Mouse (Mus musculus): ENCODE data around the gene Ggta1.

Gene Ggta1

DNA sequence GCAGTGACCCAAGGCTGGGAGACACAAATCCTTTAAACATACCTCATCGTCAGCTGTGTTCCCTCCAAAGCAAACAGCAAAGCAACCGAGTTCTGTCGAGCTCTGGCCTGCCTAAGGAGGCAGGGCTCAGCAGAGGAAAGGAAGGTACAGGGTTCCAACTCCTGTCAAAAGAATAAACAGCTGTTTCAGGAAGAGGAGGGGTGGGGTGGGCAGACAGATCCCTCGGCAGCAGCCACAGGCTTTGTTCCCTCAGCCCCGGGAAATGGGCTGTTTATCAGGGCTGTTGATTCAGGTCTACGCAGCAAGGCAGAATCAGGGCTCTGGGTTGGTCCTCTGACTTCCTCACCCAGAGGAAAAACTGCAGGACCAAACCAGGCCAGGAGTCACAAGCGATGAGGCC is 30.6 kb downstream of the Ggta1 start:
- DNase-seq = no peak

DNA sequence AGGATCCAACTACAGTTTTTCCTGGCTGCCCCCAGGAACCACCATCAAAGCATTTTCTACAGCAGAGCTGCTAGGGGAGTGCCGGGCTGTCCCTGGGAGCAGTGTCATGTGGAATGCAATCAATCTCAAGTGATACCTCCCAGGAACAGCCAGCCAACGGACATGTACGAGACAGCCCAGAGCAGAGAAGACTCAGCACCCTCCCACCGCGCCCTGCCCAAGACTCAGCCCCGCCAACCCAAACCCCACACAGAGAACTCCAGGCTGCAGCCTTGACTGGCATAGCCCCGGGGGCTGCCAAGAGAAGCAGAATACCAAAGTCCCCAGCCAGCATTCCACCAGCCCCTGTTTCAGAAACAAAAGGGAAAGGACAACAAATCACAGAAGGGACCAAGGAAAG is 31.0 kb downstream of the Ggta1 start:
- no peak for DNase-seq

DNA sequence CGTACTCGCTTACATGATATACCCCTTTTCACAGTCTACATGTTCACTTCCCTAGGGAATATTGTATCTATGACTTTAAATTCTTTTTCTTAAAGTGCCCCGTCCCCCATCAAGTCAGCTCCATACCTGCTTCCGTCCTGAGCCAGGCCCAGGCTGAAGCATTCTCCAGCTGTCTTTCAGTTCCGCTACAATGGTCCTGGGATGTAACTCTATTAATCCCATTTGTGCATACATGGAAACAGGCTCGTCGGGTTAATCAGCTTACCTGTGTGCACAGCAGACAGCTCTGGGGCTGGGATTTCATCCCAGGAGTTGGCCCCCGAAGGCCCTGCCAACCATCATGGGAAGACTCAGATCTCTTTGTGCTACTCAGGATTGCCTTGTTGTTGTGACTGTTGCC is 32.2 kb downstream of the Ggta1 start:
- no peak for DNase-seq

DNA sequence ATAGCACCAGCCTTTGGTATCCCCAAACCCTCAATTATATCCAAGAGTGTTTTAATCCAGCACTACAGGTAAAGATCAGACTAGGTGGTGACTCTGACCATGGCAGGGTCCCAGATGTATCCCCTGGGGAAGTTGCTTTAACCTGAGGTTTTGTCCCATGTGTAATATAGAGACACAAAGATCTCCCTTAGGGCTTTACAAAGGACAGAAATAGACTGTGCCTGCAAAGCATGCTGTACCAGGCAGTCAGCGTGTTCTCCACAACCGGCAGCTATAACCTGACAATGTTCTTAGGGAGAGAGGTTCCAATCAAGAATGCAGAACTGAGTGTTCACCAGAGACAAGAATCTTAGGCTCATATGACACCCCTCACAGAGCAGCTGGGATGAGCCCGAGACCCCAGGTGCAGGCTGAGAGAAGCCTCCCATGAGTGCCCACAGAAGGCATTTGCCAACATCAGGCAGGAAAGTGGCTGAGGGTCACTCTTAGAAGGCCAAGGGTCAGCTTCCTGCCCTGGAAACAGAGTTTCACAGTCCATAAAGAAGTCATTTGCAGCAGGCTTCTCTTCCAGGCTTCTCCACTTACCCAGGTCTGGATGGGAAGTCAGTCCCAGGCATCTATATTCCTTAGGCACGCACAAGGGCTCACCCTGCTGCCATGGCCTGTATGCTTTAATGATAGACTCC is 34.3 kb downstream of the Ggta1 start:
- no peak for DNase-seq

DNA sequence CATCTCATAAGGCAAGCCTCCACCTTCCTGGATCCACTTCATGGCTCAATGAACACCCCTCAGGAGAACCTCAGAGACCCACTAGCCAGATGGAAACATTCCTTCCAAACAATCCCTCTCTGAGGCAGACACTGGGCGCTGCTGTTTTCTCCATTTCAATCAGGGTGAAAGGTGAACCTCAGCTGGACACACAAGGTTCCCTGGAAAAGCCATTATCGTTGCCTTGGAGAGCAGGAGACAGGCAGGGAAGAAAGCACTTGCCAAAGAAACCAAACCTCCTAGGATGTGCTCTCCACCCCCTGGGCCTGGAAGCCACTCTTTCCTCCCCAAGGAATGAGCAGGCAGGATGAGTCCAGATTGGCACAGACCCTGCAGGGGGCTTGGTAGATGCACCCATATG is 35.5 kb downstream of the Ggta1 start:
- no peak for DNase-seq

DNA sequence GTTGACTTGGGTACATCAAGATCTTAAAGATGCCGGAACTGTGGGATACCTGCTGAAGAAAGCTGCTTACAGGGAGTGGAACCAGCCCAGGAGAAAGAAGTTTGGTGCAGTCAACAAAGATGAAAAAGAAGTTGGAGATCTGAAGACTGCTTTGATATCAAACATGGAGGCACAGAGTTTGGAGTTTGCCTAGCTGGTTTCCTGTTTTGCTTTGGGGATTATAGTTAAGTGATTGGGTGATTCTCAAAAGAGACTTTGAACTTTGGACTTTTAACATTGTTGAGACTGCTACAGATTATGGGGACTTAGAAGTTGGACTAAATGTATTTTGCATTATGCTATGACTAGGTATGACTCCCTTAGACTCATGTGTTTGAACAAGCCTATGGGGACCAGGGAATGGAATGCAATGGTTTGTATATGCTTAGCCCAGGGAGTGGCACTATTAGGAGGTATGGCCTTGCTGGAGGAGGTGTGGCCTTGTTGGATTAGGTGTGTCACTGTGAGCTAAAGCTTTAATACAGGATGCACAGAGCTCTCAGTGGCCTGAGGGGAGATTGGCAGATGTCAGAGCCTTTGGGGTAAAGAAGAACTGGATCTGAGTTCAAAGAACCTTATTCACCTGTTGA is 39.2 kb downstream of the Ggta1 start:
- no peak for DNase-seq

DNA sequence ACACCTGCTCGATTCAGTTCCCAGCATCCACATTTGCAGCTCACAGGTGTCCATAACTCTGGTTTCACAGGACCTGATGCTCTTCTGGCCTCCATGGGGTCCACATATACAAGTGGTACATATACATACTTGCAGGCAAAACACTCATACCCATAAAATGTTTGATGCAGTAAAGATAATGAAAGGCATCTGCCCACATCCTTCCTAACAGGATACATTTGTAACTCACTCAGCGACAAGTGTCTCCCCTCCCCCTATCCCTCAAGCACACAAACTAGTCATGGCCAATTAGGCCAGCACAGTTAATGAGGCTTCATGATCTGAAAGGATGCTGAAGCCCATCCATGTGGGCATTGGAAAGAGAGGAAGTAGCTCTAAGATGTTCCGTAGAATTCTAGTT is 40.6 kb downstream of the Ggta1 start:
- peak; percentile 54 for DNase-seq

DNA sequence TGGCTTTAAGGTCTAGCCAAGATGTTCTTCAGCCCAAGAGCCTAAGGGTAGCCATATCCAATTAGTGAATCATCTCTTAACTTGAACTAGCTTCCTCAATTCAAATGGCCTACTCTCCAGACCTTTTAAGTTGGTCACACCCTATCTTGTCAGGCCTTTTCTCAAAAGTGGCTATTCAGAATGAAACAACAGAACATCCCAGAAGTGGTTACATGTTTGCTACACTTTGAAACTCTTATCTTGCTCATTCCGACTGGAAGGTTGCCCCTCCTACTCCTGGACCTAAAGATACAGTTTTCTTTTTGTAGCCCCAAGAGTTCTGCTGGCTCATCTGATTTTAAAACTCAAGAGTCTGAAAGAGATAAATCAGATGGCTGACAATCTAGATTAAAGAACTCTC is 42.4 kb downstream of the Ggta1 start:
- DNase-seq = no peak

DNA sequence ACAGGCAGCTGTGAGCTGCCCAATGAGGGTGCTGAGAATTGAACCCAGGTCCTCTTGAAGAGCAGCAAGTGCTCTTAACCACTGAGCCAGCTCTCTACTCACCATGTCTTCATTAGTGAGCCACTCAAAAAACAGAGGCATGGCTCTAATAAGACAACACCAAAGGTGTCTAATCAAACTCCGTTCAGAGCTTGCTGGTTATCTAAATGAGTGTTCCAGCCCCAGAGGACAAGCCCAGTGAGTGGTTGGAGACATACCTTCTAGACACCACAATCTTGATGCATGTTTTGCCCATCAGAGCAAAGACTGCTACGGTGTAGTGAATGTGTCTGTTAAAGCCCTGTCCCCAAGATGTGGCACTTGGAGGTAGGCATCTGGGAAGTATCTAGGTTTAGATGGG is 43.4 kb downstream of the Ggta1 start:
- DNase-seq = no peak

DNA sequence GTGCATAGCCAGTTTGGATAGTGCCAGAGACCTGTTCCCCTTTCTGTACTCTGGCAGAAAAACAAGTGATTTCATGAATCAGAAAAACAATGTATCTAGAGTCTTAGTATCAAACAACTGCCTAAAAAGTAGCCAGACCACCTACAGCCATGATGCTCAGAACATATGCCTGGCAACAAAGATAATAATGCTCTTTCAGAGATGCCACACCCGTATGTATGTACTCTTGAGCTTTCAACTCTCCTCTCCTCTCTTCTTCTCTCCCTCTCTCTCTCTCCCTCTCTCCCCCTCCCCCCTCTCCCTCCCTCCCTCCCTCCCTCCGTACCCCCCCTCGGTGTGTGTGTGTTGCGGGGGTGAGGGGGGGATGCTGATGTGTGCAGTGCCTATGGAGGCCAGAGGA is 43.8 kb downstream of the Ggta1 start:
- no peak for DNase-seq

DNA sequence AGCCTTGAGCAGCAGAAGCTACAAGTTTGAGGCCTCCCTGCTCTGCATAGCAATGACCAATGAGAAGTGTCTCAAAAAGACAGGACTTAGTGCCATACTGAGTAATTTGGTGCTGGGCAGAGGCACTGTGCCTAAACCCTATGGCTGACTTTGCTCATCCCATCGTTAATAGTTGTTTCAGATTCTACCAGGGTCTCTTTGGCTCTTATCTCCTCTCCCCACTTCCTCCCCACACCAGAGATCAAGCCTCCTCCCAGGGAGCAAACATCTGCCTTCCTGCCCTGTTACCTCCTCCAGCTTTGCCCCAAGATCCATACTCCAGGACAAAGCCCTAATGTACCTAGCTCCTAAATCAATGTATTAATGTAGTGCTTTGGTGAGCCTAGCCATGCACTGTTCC is 45.8 kb downstream of the Ggta1 start:
- no peak for DNase-seq

DNA sequence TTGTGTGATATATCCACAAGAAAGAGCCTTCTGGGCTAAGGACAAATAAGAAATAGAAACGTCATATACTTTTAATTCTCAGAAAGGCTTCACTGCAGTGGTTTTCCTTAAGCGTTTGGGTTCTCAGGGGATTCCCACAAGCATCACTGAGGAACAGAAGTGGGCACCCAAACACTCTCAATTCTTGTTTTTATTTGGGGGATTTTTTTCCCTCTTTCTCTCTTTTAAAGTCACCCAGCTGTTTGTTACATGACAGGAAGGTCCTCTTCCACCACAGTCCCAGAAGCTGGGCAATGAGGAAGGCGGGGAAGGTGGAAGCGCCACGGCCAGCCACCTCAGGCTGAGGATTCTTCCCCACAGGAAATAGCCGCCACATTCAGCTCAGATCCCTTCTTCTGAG is 46.6 kb downstream of the Ggta1 start:
- no peak for DNase-seq

DNA sequence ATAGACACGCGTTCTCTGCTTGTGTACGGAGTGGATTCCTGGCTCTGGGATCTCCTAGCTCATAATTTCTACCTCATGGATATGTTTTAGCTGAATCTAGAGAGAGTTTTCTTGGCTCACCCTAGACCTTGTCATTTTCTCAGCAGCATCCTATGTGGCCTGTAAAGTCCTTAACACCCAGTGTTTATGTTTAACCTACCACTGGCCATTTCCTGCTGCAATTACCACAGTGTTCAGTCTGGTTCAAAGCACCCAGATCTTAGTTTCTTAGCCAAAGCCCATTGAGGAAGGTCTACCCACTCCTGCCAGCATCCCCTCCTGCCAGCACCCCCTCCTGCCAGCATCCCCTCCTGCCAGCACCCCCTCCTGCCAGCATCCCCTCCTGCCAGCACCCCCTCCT is 50.2 kb downstream of the Ggta1 start:
- DNase-seq = no peak

DNA sequence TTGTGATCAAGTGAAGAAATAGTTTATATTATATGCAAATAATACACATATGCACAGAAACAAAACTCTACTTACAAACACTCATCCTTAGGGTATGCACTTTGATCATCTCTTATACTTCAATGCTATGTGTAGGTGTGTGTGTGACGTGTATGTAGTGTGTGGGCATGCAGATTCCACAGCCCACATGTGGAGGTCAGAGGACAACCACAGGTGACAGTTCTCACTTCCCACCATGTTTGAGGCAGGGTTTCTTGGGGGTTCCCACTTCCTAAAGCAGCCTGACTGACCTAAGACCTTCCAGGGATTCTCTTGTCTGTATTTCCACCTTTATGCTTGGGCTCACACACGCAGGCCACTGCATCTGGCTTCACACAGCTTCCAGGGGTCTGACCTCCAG is 50.8 kb downstream of the Ggta1 start:
- DNase-seq = no peak

DNA sequence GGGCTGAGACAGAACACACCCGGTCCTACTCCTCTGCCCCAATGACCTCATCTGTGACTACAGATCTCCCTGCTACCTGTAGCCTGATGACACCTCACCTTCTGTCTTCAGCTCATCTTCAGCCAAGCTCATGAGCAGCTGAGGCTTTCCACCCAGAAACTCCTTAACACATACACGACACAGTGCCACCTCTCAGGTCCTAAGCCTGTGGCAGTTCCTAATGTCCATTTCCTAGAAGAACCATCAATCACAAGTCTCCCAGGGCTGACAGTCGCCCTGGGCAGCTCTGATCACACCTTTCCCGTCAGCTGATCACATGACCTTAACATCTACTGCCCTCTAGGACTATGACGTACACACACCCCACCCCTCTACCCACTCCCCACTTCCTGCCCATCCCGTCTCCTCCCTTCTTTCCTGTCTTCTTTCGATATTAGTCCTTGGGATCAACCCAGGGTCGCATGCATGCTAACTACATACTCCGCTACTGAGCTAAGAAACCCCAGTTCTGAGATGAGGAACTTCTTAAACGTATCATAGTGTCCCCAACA is 51.3 kb downstream of the Ggta1 start:
- DNase-seq = no peak

DNA sequence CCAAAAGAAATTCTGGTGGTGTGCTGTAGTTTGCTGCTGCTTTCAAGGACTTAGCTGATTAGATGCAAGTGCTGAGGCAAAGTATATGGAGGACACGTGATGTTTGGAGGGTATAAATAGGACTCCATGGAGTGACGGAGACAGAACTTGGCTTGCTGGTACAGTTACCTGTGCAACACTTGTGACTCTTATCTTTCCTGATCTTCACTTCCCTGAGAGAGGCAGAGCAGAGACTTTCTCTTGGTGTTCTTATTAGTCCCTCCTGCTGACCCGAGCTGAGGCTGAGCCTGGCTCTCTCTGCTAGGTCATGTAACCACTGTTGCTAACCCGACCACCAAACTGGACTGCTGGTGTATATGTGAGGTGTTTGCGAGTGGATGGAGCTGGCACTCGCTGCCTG is 53.6 kb downstream of the Ggta1 start:
- DNase-seq = no peak

DNA sequence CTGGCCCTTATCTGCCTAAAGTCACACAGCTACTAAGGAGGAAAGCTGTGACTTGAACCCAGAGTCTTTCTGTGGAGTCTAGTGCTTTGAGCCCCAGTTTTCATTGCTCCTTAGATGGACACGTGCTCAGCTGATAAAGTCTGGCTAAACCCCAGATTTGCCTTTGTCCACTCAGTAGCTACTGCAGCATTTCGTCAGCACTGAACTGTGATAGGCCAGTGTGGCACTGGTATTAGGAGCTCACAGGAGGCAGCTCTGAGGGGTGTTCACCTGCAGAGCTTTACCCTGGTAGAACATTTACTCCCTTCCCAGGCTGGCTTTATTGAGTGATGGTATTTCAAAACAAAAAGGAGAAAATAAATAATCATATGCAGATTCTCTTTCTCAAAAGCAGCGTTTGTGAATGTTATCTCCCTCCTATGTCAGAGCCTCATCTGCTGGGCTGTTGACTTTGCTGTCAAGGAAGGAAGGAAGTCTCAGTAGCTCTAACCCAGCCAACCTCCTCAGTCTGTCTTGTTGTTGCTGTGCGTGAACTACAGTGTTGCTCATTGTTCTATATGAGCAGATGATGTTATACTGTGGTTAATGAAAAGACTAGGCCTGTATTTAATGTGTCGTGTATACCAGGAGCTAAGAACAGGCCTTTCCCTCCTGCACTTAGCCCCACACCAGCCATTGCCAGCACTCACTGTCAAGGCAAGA is 54.5 kb downstream of the Ggta1 start:
- no peak for DNase-seq

DNA sequence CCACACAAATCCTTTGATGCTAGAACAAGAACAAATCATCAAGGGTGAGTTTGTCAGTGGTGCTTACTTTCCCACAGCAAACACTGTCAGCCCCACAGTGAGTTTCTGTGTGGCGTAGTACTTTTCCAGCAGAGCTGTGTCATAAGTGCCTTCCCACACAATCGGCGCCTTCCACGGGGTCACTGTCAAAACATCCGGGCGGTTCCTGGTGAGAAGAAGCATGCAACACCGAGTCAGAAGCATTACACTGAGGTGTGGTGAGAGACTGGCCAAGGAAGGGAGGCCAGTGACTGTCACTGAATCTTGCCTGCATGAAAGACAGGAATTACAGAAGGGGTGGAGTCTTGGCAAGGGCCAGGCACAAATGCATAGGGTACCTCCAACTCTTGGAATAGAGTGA is 55.2 kb downstream of the Ggta1 start:
- DNase-seq = no peak

DNA sequence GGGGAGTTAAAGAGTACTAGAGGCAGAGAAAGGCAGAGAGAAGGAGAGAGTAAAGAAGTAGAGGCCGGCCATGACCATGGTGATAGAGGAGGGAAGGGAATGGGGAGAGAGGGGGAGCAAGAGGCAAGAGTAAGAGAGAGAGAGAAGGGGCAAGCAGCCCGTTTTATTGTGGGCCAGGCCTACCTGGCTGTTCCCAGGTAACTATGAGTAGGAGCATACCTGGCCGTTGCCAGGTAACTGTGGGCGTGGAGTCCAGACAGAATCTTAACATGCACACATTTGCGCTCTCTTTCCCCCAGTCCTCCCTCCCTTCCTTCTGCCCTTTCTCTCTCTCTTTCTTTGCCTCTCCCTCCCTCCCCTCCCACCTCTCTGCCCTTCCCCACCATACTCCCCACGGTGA is 55.8 kb downstream of the Ggta1 start:
- DNase-seq = no peak

DNA sequence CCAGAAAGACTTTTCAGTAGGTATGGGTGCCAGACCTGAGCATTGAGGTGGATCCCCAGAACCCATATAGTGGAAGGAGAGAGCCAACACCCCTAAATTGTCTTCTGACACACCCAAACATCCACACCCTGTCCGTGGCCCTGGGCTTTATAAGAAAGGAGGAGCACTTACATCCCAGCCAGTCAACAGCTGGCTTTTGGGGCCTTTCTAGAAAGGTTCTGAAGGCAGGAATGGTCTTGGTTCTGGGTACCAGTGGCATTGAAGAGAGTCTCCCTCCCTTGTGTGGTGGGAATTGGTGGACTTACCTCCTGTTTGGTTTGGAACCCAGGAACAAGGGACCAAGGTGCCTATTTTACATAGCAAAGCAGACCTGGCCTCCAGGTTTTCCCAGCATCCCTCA is 56.4 kb downstream of the Ggta1 start:
- DNase-seq = no peak

DNA sequence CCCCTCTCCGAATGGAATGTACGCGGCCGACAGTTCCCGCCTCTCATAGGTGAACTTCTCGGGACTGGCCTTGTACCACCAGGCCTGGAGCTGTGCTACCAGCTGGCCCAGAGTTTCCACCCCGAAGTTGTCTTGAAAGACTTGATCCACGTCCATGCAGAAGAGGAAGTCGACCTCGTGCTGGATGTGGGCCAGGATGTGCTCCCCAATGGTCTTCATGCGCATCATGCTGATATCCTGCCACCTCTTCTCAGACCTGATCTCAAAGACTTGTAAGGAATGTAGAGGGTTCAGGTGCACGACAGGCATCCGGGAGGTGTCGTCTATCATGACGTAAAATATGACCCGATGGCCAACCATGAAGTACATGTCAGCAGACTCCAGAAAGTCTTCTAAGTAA is 60.6 kb downstream of the Ggta1 start:
- DNase-seq = no peak

DNA sequence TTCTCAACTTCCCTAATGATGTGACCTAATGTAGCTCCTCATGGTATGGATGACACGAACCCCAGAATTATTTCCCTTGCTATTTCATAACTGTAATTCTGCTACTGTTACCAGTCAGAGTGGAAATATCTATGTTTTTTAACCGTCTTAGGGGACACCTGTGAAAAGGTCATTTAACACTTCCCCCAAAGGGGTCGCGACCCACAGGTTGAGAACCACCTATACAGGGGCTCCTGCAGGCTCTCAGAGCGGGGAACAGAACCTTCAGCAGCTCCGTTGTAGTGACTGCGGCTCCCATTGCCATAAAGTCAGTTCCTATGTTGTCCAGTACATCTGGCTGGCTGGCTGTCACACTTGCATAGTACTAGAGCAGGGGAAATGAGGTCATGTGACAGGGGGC is 62.3 kb downstream of the Ggta1 start:
- no peak for DNase-seq

DNA sequence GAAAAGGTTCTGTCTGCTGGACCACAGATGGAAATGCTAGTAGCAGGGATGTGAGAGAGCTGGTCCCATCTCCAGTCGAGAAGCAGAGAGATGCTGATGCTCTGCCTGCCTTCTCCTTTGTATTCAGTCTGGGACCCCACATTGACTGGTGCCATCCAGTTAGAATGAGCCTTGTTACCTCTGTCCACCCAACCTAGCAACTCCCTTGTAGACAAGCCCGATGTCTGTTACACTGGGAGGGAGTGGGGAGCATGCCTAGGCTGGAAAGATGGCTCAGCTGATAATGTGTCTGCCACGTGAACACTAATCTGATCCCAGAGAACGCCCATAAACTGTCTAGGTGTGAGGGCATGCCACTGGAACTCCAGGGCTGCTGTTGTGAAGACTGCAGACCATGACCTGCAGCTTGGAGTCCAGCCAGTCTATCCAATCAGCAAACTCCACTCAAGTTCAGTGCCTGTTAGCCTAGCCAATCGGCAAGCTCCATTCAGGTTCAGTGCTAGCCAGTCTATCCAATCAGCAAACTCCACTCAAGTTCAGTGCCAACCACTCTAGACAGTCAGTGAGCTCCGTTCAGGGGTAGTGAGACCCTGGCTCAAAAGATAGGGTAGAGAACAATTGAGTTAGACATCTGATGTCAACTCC is 64.7 kb downstream of the Ggta1 start:
- DNase-seq = no peak
